Mouse (Mus musculus) cerebellum, postnatal 14 days (tissue): ENCODE data around the gene Grb7.
A peak's percentile ranks its signal among the peaks of the same experiment; 100 is the strongest.

Experiments used
- DNase-seq, 2 experiments: peaks; one replicate each; pipeline ENCODE4 v3.0.0; 2021; ENCODE audit warnings: mixed read lengths in 2 of 2

Grb7 gene

GRCm38 (mm10) chr11:98473916-98474479 is 27.8 kb downstream of the Grb7 start:
- no peak for DNase-seq

- DNase-seq, result no peak
These were observed 28.8 kb downstream of the Grb7 start for GRCm38 (mm10) chr11:98474967-98475366.

GRCm38 (mm10) chr11:98475630-98476433 is 29.6 kb downstream of the Grb7 start:
- no peak for DNase-seq

- no peak for DNase-seq
These were observed 30.2 kb downstream of the Grb7 start for GRCm38 (mm10) chr11:98476434-98476807.

GRCm38 (mm10) chr11:98477011-98477701 is 31.0 kb downstream of the Grb7 start:
- no peak for DNase-seq

- DNase-seq, result peak; percentile 26 to 27
These were observed 33.1 kb downstream of the Grb7 start for GRCm38 (mm10) chr11:98479026-98479939.

GRCm38 (mm10) chr11:98479940-98480497 is 33.8 kb downstream of the Grb7 start:
- DNase-seq, result no peak

GRCm38 (mm10) chr11:98481231-98481630 is 35.0 kb downstream of the Grb7 start:
- no peak for DNase-seq

- DNase-seq, result no peak
These were observed 35.9 kb downstream of the Grb7 start for GRCm38 (mm10) chr11:98482067-98482466.

GRCm38 (mm10) chr11:98485749-98486148 is 39.6 kb downstream of the Grb7 start:
- no peak for DNase-seq

GRCm38 (mm10) chr11:98487526-98488040 is 41.4 kb downstream of the Grb7 start:
- no peak for DNase-seq

GRCm38 (mm10) chr11:98488540-98489234 is 42.5 kb downstream of the Grb7 start:
- no peak for DNase-seq

- DNase-seq, result no peak
These were observed 45.4 kb downstream of the Grb7 start for GRCm38 (mm10) chr11:98491571-98491970.

GRCm38 (mm10) chr11:98492959-98493358 is 46.8 kb downstream of the Grb7 start:
- no peak for DNase-seq

GRCm38 (mm10) chr11:98493394-98493793 is 47.2 kb downstream of the Grb7 start:
- DNase-seq, result no peak

- DNase-seq, result no peak
These were observed 49.1 kb downstream of the Grb7 start for GRCm38 (mm10) chr11:98495176-98495719.

- no peak for DNase-seq
These were observed 51.4 kb downstream of the Grb7 start for GRCm38 (mm10) chr11:98497388-98498288.

- DNase-seq, result no peak
These were observed 58.7 kb downstream of the Grb7 start for GRCm38 (mm10) chr11:98504926-98505325.
